Mouse (Mus musculus): Measurements from ENCODE around the gene Ppa2. TPM values are rescaled to one million over a fixed set of nuclear protein-coding genes. Genes with fewer than 3 reads are reported as not detected.
A peak's percentile ranks its signal among the peaks of the same experiment; 100 is the strongest.

The Ppa2 gene
- total and polyA plus RNA-seq, 3 experiments: 33.6 to 36.3 TPM; not detected in 1

- Histone ChIP-seq H3K4me3 (ENCODE audit: control insufficient read depth in 1 of 2, insufficient read depth in 1 of 2, low read depth in 2 of 2, low read length in 2 of 2) (no peak overlapping the region), H3K27ac (ENCODE audit: control insufficient read depth, low read depth, low read length) (no peak overlapping the region), H3K27me3 (ENCODE audit: control insufficient read depth in 1 of 2, insufficient read depth in 2 of 2, low read length in 2 of 2) (no peaks in the 10 kb centered on the region), H3K9ac (ENCODE audit: control insufficient read depth, low read depth, low read length, poor library complexity, severe bottlenecking) (no peak overlapping the region), H3K36me3 (ENCODE audit: control insufficient read depth in 1 of 2, insufficient read depth in 2 of 2, low read length in 2 of 2) (no peaks in the 10 kb centered on the region), H3K4me1 (ENCODE audit: control insufficient read depth in 1 of 2, insufficient read depth in 2 of 2, low read length in 2 of 2) (no peaks in the 10 kb centered on the region), H3K9me3 (replicated peaks; ENCODE audit: insufficient read depth, low read length) (no peaks in the 10 kb centered on the region), H3K79me2 (ENCODE audit: control insufficient read depth, insufficient read depth, low read length, poor library complexity) (no peaks in the 10 kb centered on the region)
- no peak for DNase-seq (ENCODE audit: low read depth, low spot score)
- no peak for TF ChIP-seq KAT2A (conservative IDR thresholded peaks at IDR 0.05; ENCODE audit: low read depth, low read length)
Observed at GRCm38 (mm10) chr3:133389803-133390387, 80.0 kb downstream of the Ppa2 start.

GRCm38 (mm10) chr3:133394531-133394930, 84.6 kb downstream of the Ppa2 start:
- no peak overlapping the region for H3K27ac ChIP-seq (ENCODE audit: control insufficient read depth, low read depth, low read length)
- no peak overlapping the region for H3K9ac ChIP-seq (ENCODE audit: control insufficient read depth, low read depth, low read length, poor library complexity, severe bottlenecking)
- TF ChIP-seq USF2 (IDR thresholded peaks at IDR 0.05; ENCODE audit: borderline replicate concordance in 1 of 2, insufficient read depth in 1 of 2, low read depth in 1 of 2, low read length in 2 of 2) (no peak), NRF1 (IDR thresholded peaks at IDR 0.05; ENCODE audit: insufficient read depth, low read depth, low read length, poor library complexity, severe bottlenecking) (no peak), ETS1 (IDR thresholded peaks at IDR 0.05; ENCODE audit: low read depth, low read length) (no peak), NELFE (IDR thresholded peaks at IDR 0.05; ENCODE audit: low read depth, low read length) (no peak), MEF2A (IDR thresholded peaks at IDR 0.05; ENCODE audit: extremely low read depth, insufficient replicate concordance, low read depth, low read length, poor library complexity, severe bottlenecking) (no peak), ZC3H11A (IDR thresholded peaks at IDR 0.05; ENCODE audit: low read depth, low read length) (no peak), ZKSCAN1 (IDR thresholded peaks at IDR 0.05; ENCODE audit: low read depth, low read length) (no peak), EP300 (IDR thresholded peaks at IDR 0.05; ENCODE audit: low read depth in 1 of 2, low read length in 2 of 2) (no peak), JUND (IDR thresholded peaks at IDR 0.05; ENCODE audit: low read depth, low read length) (no peak), KAT2A (conservative IDR thresholded peaks at IDR 0.05; ENCODE audit: low read depth, low read length) (no peak), MYC (IDR thresholded peaks at IDR 0.05; ENCODE audit: low read depth, low read length) (no peak), ELF1 (IDR thresholded peaks at IDR 0.05; ENCODE audit: low read depth, low read length) (no peak), POLR2AphosphoS5 (IDR thresholded peaks at IDR 0.05; ENCODE audit: borderline replicate concordance, low read depth, low read length) (no peak)
- no peaks in the 10 kb centered on the region for H3K27me3 ChIP-seq (ENCODE audit: control insufficient read depth in 1 of 2, insufficient read depth in 2 of 2, low read length in 2 of 2)
- no peaks in the 10 kb centered on the region for H3K36me3 ChIP-seq (ENCODE audit: control insufficient read depth in 1 of 2, insufficient read depth in 2 of 2, low read length in 2 of 2)
- no peaks in the 10 kb centered on the region for H3K9me3 ChIP-seq (replicated peaks; ENCODE audit: insufficient read depth, low read length)
- H3K4me1 ChIP-seq (ENCODE audit: control insufficient read depth in 1 of 2, insufficient read depth in 2 of 2, low read length in 2 of 2): no peaks in the 10 kb centered on the region
- no peaks in the 10 kb centered on the region for H3K79me2 ChIP-seq (ENCODE audit: control insufficient read depth, insufficient read depth, low read length, poor library complexity)
- H3K4me3 ChIP-seq (ENCODE audit: control insufficient read depth in 1 of 2, insufficient read depth in 1 of 2, low read depth in 2 of 2, low read length in 2 of 2): no peak overlapping the region
- DNase-seq (ENCODE audit: low read depth, low spot score): peak; percentile 11

Measured in MEL (cell line).